Mouse (Mus musculus) CH12.LX (cell line): Measurements from ENCODE around the gene Slc6a17.

Experiments used
- CTCF ChIP-seq, 2 experiments: IDR thresholded peaks in 1 of 2; conservative IDR thresholded peaks in 1 of 2; 2 replicates each; pipeline ENCODE4 v1.5.1; 2011 to 2012; ENCODE audit warnings: low read depth in 2 of 2, low read length in 2 of 2, improper control_type of control experiment in 1 of 2, inconsistent platforms in 1 of 2, mild to moderate bottlenecking in 1 of 2, moderate library complexity in 1 of 2
- EP300 ChIP-seq: IDR thresholded peaks from 2 replicates; pipeline ENCODE4 v1.6.1; 2011; ENCODE audit warnings: low read length, improper control_type of control experiment
- HCFC1 ChIP-seq: IDR thresholded peaks from 2 replicates; pipeline ENCODE4 v1.6.1; 2012; ENCODE audit warnings: low read depth, mild to moderate bottlenecking, inconsistent platforms, low read length, improper control_type of control experiment
- MAFK ChIP-seq: IDR thresholded peaks from 2 replicates; pipeline ENCODE4 v1.6.1; 2011; ENCODE audit warnings: low read length, improper control_type of control experiment; ENCODE audit not compliant: insufficient replicate concordance
- MAX ChIP-seq: IDR thresholded peaks from 2 replicates; pipeline ENCODE4 v1.6.1; 2011; ENCODE audit warnings: low read length, improper control_type of control experiment
- MXI1 ChIP-seq: IDR thresholded peaks from 2 replicates; pipeline ENCODE4 v1.6.1; 2011; ENCODE audit warnings: mild to moderate bottlenecking, low read depth, low read length, improper control_type of control experiment
- POLR2A ChIP-seq: IDR thresholded peaks from 2 replicates; pipeline ENCODE4 v1.6.1; 2011; ENCODE audit warnings: low read depth, mild to moderate bottlenecking, improper control_type of control experiment, low read length
- POLR2AphosphoS2 ChIP-seq: IDR thresholded peaks from 2 replicates; pipeline ENCODE4 v1.6.1; 2011; ENCODE audit warnings: low read depth, low read length, improper control_type of control experiment
- ZC3H11A ChIP-seq: IDR thresholded peaks from 2 replicates; pipeline ENCODE4 v1.6.1; 2012; ENCODE audit warnings: low read depth, mild to moderate bottlenecking, inconsistent platforms, low read length, improper control_type of control experiment

GRCm38 (mm10) chr3:107511416-107511815 is 6.4 kb downstream of the Slc6a17 start:
- TF ChIP-seq MXI1: no peak
- no peak for TF ChIP-seq HCFC1
- TF ChIP-seq ZC3H11A: no peak
- TF ChIP-seq EP300: no peak
- no peak for TF ChIP-seq POLR2A
- no peak for TF ChIP-seq CTCF (conservative IDR thresholded peaks at IDR 0.05 in 1 of 2, IDR thresholded peaks at IDR 0.05 in 1 of 2; ENCODE audit: low read depth in 2 of 2, low read length in 2 of 2)
- no peak for TF ChIP-seq POLR2AphosphoS2
- no peak for TF ChIP-seq MAX
- no peak for TF ChIP-seq MAFK
